ENCODE assay signal across 8 mouse cellular contexts in the genomic region with DNA sequence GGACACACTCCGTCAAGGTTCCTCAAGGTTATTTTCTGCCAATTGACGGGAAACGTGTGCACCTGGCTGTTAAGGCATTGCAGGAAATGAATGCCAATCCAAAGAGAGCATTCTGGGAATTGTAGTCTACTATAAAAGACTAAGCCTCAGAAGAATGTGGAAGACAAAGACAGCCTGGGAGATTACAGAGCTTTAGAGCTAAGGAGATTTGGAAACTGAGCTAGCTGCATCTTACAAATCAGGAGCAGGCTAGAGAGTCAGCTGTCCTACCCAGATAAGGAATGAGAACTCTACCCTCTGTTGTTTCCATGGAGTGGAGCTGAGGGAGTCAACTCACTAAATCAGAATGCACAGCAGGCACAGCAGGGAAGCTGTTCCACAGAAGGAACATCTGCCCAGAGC. TPM values are rescaled to one million over a fixed set of nuclear protein-coding genes. Genes with fewer than 3 reads are reported as not detected.
DNase-seq lines count a peak whose midpoint lies in the region; ATAC-seq lines count a peak whose summit lies in the region.
"Had no signal": no experiment of that assay in that cellular context is flagged by ENCODE, and none has a peak within 500 bp of the region (broad histone marks: within the 10 kb centered on the region; RNA-seq: fewer than 3 reads in every experiment).

No protein-coding gene starts in this region.

- H3K36me3 ChIP-seq in intestine, embryonic 14.5 days (ENCODE audit: control insufficient read depth, insufficient read depth, low read length) = no peaks in the 10 kb centered on the region
- no peaks in the 10 kb centered on the region for H3K36me3 ChIP-seq in neural tube, embryonic 15.5 days

- H3K9me3 ChIP-seq in intestine, embryonic 14.5 days (ENCODE audit: control insufficient read depth, low read length) = no peaks in the 10 kb centered on the region
- H3K9me3 ChIP-seq in neural tube, embryonic 15.5 days (replicated peaks) = no peaks in the 10 kb centered on the region
- H3K9me3 ChIP-seq: limb, embryonic 15.5 days had no signal

- WGBS in intestine, embryonic 14.5 days = 22% methylated on average over 3 of the region's 3 CpGs
- 11% methylated on average over 3 of the region's 3 CpGs for WGBS in neural tube, embryonic 15.5 days

- H3K4me1 ChIP-seq in intestine, embryonic 14.5 days (replicated peaks; ENCODE audit: control insufficient read depth, insufficient read depth, low read length) = no peaks in the 10 kb centered on the region
- peaks cover 18% of the 10 kb centered on the region for H3K4me1 ChIP-seq in neural tube, embryonic 15.5 days
- H3K4me1 ChIP-seq: limb, embryonic 15.5 days had no signal

- no peak overlapping the region for H3K9ac ChIP-seq in intestine, embryonic 14.5 days (ENCODE audit: low read length)
- H3K9ac ChIP-seq in neural tube, embryonic 15.5 days (replicated peaks) = no peak overlapping the region
- H3K9ac ChIP-seq: limb, embryonic 15.5 days had no signal

- H3K27me3 ChIP-seq in intestine, embryonic 14.5 days (replicated peaks; ENCODE audit: control insufficient read depth, insufficient read depth, low read length) = no peaks in the 10 kb centered on the region
- no peaks in the 10 kb centered on the region for H3K27me3 ChIP-seq in neural tube, embryonic 15.5 days (replicated peaks)
- H3K27me3 ChIP-seq: limb, embryonic 15.5 days had no signal

- peak; percentile 39 to 55 for DNase-seq in kidney, adult 8-10 months
- no peak for DNase-seq in kidney, postnatal 10 days
- peak; percentile 68 for DNase-seq in cerebellum, adult 9-10 months
- no peak for DNase-seq in intestine, embryonic 14.5 days (ENCODE audit: low spot score)
- no peak for DNase-seq in layer of hippocampus, postnatal 36 days
- no peak for DNase-seq in right cerebral cortex, postnatal 10 days (ENCODE audit: low spot score in 2 of 2)

- H3K27ac ChIP-seq in intestine, embryonic 14.5 days (ENCODE audit: low read depth) = no peak overlapping the region
- peak overlapping the region; percentile 70 for H3K27ac ChIP-seq in neural tube, embryonic 15.5 days (replicated peaks)
- H3K27ac ChIP-seq: limb, embryonic 15.5 days had no signal

- no peak for ATAC-seq in intestine, embryonic 14.5 days (replicated peaks; ENCODE audit: low FRiP score, low TSS enrichment, low read depth)
- ATAC-seq in neural tube, embryonic 15.5 days (ENCODE audit: low FRiP score) = peak; percentile 69

- H3K4me2 ChIP-seq in intestine, embryonic 14.5 days (ENCODE audit: low read length) = peak overlapping the region; percentile 14; the same call in 1 of the 2 replicates
- H3K4me2 ChIP-seq in neural tube, embryonic 15.5 days = peak overlapping the region; percentile 28
- H3K4me2 ChIP-seq: limb, embryonic 15.5 days had no signal

- H3K4me3 ChIP-seq in intestine, embryonic 14.5 days (ENCODE audit: low read depth, low read length) = no peak overlapping the region
- H3K4me3 ChIP-seq in neural tube, embryonic 15.5 days (replicated peaks) = no peak overlapping the region
- H3K4me3 ChIP-seq: limb, embryonic 15.5 days had no signal

RNA-seq across cellular contexts. Expression of a gene that starts 19.4 kb away (rescaled TPM):
- 82.4 and 92.0 TPM in 2 replicates for polyA plus RNA-seq in intestine, embryonic 14.5 days (2014; fragmentation: Nextera tagmentation; extraction: Ambion mirVana)
- 80.1 and 83.0 TPM in 2 replicates for polyA plus RNA-seq in neural tube, embryonic 15.5 days (2015; fragmentation: Nextera tagmentation; extraction: Ambion mirVana)
- total RNA-seq in layer of hippocampus, postnatal 36 days (2021) = 10 to 100 TPM; 79.8 to 84.8 TPM

RNA-seq across cellular contexts. Expression of a gene that starts 22.8 kb away (rescaled TPM):
- 60.1 and 63.8 TPM in 2 replicates for polyA plus RNA-seq in intestine, embryonic 14.5 days (2014; fragmentation: Nextera tagmentation; extraction: Ambion mirVana)
- 45.4 and 53.2 TPM in 2 replicates for polyA plus RNA-seq in neural tube, embryonic 15.5 days (2015; fragmentation: Nextera tagmentation; extraction: Ambion mirVana)
- 10 to 100 TPM; 34.2 to 34.3 TPM for total RNA-seq in layer of hippocampus, postnatal 36 days (2021)

RNA-seq across cellular contexts. Expression of a gene that starts 46.4 kb away (rescaled TPM):
- polyA plus RNA-seq in intestine, embryonic 14.5 days (2014; fragmentation: Nextera tagmentation; extraction: Ambion mirVana) = 46.5 and 51.3 TPM in 2 replicates
- 86.3 and 86.6 TPM in 2 replicates for polyA plus RNA-seq in neural tube, embryonic 15.5 days (2015; fragmentation: Nextera tagmentation; extraction: Ambion mirVana)
- 10 to 100 TPM; 64.5 to 79.7 TPM for total RNA-seq in layer of hippocampus, postnatal 36 days (2021)

Comparison
In these comparisons a context has a peak if more than half of its experiments do, and no peak if none do; other contexts are left out.
1. DNase-seq: peak in kidney, adult 8-10 months (2 of 2) and cerebellum, adult 9-10 months (single experiment); none in kidney, postnatal 10 days (single experiment), intestine, embryonic 14.5 days (single experiment), layer of hippocampus, postnatal 36 days (0 of 2) and right cerebral cortex, postnatal 10 days (0 of 2).